Mouse (Mus musculus): ENCODE measurements around the gene Chd9. TPM values are rescaled to one million over a fixed set of nuclear protein-coding genes. Genes with fewer than 3 reads are reported as not detected.

The Chd9 gene
- polyA plus RNA-seq, 1 experiment: 271 TPM

- no peak overlapping the region for H3K4me3 ChIP-seq (ENCODE audit: insufficient read depth, low read depth, low read length)
- no peaks in the 10 kb centered on the region for H3K36me3 ChIP-seq (ENCODE audit: control insufficient read depth, insufficient read depth, low read length)
- TF ChIP-seq CTCF (conservative IDR thresholded peaks at IDR 0.05; ENCODE audit: insufficient read depth, insufficient read length, low read depth, low read length) (no peak), POLR2A (IDR thresholded peaks at IDR 0.05; ENCODE audit: low read depth, low read length) (no peak)
- peaks cover 3% of the 10 kb centered on the region; the same call in 1 of the 2 replicates for H3K4me1 ChIP-seq (ENCODE audit: control insufficient read depth, insufficient read depth, low read length)
- WGBS: 85% methylated on average over 8 of the region's 8 CpGs
- no peaks in the 10 kb centered on the region for H3K27me3 ChIP-seq (replicated peaks; ENCODE audit: control insufficient read depth, insufficient read depth, low read length)
- DNase-seq: no peak
- no peak overlapping the region for H3K27ac ChIP-seq (ENCODE audit: insufficient read depth, low read depth, low read length)
Observed at GRCm38 (mm10) chr8:90851544-90851943, 23.4 kb downstream of the Chd9 start.

GRCm38 (mm10) chr8:90853971-90854670 lies 26.0 kb downstream of the Chd9 start:
- no peak for TF ChIP-seq POLR2A (IDR thresholded peaks at IDR 0.05; ENCODE audit: low read depth, low read length)
- no peak for TF ChIP-seq CTCF (conservative IDR thresholded peaks at IDR 0.05; ENCODE audit: insufficient read depth, insufficient read length, low read depth, low read length)
- no peak overlapping the region for H3K4me3 ChIP-seq (ENCODE audit: insufficient read depth, low read depth, low read length)
- H3K27ac ChIP-seq (ENCODE audit: insufficient read depth, low read depth, low read length): no peak overlapping the region
- H3K27me3 ChIP-seq (replicated peaks; ENCODE audit: control insufficient read depth, insufficient read depth, low read length): no peaks in the 10 kb centered on the region
- 79% methylated on average over 9 of the region's 9 CpGs for WGBS
- no peaks in the 10 kb centered on the region for H3K36me3 ChIP-seq (ENCODE audit: control insufficient read depth, insufficient read depth, low read length)
- peaks cover 3% of the 10 kb centered on the region; the same call in 1 of the 2 replicates for H3K4me1 ChIP-seq (ENCODE audit: control insufficient read depth, insufficient read depth, low read length)
- DNase-seq: no peak

DNA sequence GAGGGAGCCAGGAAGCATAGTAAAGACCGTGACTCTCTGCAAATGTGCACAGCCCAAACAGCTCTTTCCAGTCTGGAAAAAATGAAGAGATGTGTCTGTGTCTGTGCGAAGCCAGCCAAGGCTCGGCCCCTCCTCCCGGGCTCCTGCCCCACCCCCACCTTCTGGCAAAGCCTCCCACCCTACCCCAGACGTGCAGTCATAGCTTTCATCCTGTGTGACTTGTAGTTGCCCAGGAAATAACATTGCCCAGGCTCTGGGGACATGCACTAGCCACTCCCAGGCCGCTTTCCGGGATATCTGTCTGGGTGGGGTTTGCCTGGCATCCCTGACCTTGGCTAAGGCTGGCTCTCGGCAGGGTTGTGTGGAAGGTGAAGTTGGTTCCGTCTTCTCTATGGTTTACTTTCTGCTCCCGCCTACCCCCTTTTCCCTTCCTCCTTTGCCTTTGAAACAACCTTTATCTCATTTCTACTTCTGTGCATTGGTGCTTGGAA lies 26.6 kb downstream of the Chd9 start:
- DNase-seq: no peak
- Histone ChIP-seq H3K36me3 (ENCODE audit: control insufficient read depth, insufficient read depth, low read length) (no peaks in the 10 kb centered on the region), H3K4me3 (ENCODE audit: insufficient read depth, low read depth, low read length) (no peak overlapping the region), H3K4me1 (ENCODE audit: control insufficient read depth, insufficient read depth, low read length) (peaks cover 3% of the 10 kb centered on the region; the same call in 1 of the 2 replicates), H3K27ac (ENCODE audit: insufficient read depth, low read depth, low read length) (no peak overlapping the region), H3K27me3 (replicated peaks; ENCODE audit: control insufficient read depth, insufficient read depth, low read length) (no peaks in the 10 kb centered on the region)
- TF ChIP-seq CTCF (conservative IDR thresholded peaks at IDR 0.05; ENCODE audit: insufficient read depth, insufficient read length, low read depth, low read length) (no peak), POLR2A (IDR thresholded peaks at IDR 0.05; ENCODE audit: low read depth, low read length) (no peak)
- WGBS: 32% methylated on average over 10 of the region's 10 CpGs

GRCm38 (mm10) chr8:90856171-90856570 lies 28.0 kb downstream of the Chd9 start:
- Histone ChIP-seq H3K36me3 (ENCODE audit: control insufficient read depth, insufficient read depth, low read length) (no peaks in the 10 kb centered on the region), H3K4me3 (ENCODE audit: insufficient read depth, low read depth, low read length) (no peak overlapping the region), H3K27ac (ENCODE audit: insufficient read depth, low read depth, low read length) (no peak overlapping the region), H3K27me3 (replicated peaks; ENCODE audit: control insufficient read depth, insufficient read depth, low read length) (no peaks in the 10 kb centered on the region), H3K4me1 (ENCODE audit: control insufficient read depth, insufficient read depth, low read length) (peaks cover 3% of the 10 kb centered on the region; the same call in 1 of the 2 replicates)
- TF ChIP-seq CTCF (conservative IDR thresholded peaks at IDR 0.05; ENCODE audit: insufficient read depth, insufficient read length, low read depth, low read length) (no peak), POLR2A (IDR thresholded peaks at IDR 0.05; ENCODE audit: low read depth, low read length) (no peak)
- WGBS: 95% methylated on average over 3 of the region's 3 CpGs
- no peak for DNase-seq

GRCm38 (mm10) chr8:90856952-90857351 lies 28.8 kb downstream of the Chd9 start:
- 80% methylated on average over 1 of the region's 1 CpGs for WGBS
- no peaks in the 10 kb centered on the region for H3K27me3 ChIP-seq (replicated peaks; ENCODE audit: control insufficient read depth, insufficient read depth, low read length)
- H3K4me1 ChIP-seq (ENCODE audit: control insufficient read depth, insufficient read depth, low read length): peaks cover 3% of the 10 kb centered on the region; the same call in 1 of the 2 replicates
- H3K27ac ChIP-seq (ENCODE audit: insufficient read depth, low read depth, low read length): no peak overlapping the region
- no peak overlapping the region for H3K4me3 ChIP-seq (ENCODE audit: insufficient read depth, low read depth, low read length)
- DNase-seq: no peak
- no peak for TF ChIP-seq CTCF (conservative IDR thresholded peaks at IDR 0.05; ENCODE audit: insufficient read depth, insufficient read length, low read depth, low read length)
- no peak for TF ChIP-seq POLR2A (IDR thresholded peaks at IDR 0.05; ENCODE audit: low read depth, low read length)
- H3K36me3 ChIP-seq (ENCODE audit: control insufficient read depth, insufficient read depth, low read length): no peaks in the 10 kb centered on the region

DNA sequence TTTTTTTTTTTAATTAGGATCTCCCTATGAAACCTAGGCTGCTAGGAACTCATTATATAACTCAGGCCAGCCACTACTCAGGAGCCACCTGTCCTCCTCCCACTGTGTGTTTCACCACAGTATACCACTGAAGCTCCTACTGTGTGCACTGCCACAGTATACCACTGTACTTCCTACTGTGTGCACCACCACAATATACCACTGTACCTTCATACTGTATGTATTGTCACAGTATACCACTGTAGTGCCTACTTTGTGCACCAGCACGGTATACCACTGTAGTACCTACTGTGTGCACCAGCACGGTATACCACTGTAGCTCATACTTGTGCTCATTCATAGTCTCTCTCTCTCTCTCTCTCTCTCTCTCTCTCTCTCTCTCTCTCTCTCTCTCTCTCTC lies 29.9 kb downstream of the Chd9 start:
- TF ChIP-seq POLR2A (IDR thresholded peaks at IDR 0.05; ENCODE audit: low read depth, low read length) (no peak), CTCF (conservative IDR thresholded peaks at IDR 0.05; ENCODE audit: insufficient read depth, insufficient read length, low read depth, low read length) (no peak)
- H3K27me3 ChIP-seq (replicated peaks; ENCODE audit: control insufficient read depth, insufficient read depth, low read length): no peaks in the 10 kb centered on the region
- DNase-seq: no peak
- WGBS: 99% methylated on average over 2 of the region's 2 CpGs
- peaks cover 3% of the 10 kb centered on the region; the same call in 1 of the 2 replicates for H3K4me1 ChIP-seq (ENCODE audit: control insufficient read depth, insufficient read depth, low read length)
- no peak overlapping the region for H3K4me3 ChIP-seq (ENCODE audit: insufficient read depth, low read depth, low read length)
- no peak overlapping the region for H3K27ac ChIP-seq (ENCODE audit: insufficient read depth, low read depth, low read length)
- H3K36me3 ChIP-seq (ENCODE audit: control insufficient read depth, insufficient read depth, low read length): no peaks in the 10 kb centered on the region

- Histone ChIP-seq H3K27me3 (replicated peaks; ENCODE audit: control insufficient read depth, insufficient read depth, low read length) (no peaks in the 10 kb centered on the region), H3K4me3 (ENCODE audit: insufficient read depth, low read depth, low read length) (no peak overlapping the region), H3K36me3 (ENCODE audit: control insufficient read depth, insufficient read depth, low read length) (no peaks in the 10 kb centered on the region), H3K4me1 (ENCODE audit: control insufficient read depth, insufficient read depth, low read length) (no peaks in the 10 kb centered on the region), H3K27ac (ENCODE audit: insufficient read depth, low read depth, low read length) (no peak overlapping the region)
- TF ChIP-seq CTCF (conservative IDR thresholded peaks at IDR 0.05; ENCODE audit: insufficient read depth, insufficient read length, low read depth, low read length) (no peak), POLR2A (IDR thresholded peaks at IDR 0.05; ENCODE audit: low read depth, low read length) (no peak)
- WGBS: 58% methylated on average over 9 of the region's 9 CpGs
- DNase-seq: no peak
Observed at GRCm38 (mm10) chr8:90861266-90861944, 33.3 kb downstream of the Chd9 start.
